Mouse (Mus musculus) forebrain, embryonic 13.5 days (tissue): ENCODE measurements around the gene Bag2. TPM values are rescaled to one million over a fixed set of nuclear protein-coding genes. Genes with fewer than 3 reads are reported as not detected.
"Not testable (repeated sequence)": the region's sequence is repeated elsewhere in the genome, so short reads cannot be mapped to it uniquely, and the experiment has no call there.

Experiments used
- ATAC-seq: fragments of 200-750 bp; cut with Nextera tagmentation; 2 replicates; pipeline ENCODE4 v1.8.0; 2017
- H3K27ac ChIP-seq: fragments of 300-500 bp; sonication (generic); 2 replicates; pipeline ENCODE4 v1.5.1; 2015; ENCODE audit warnings: inconsistent platforms, mild to moderate bottlenecking, moderate library complexity
- H3K27me3 ChIP-seq: fragments of 300-500 bp; sonication (generic); 2 replicates; pipeline ENCODE4 v1.6.1; 2015; ENCODE audit warnings: mild to moderate bottlenecking, inconsistent platforms
- H3K36me3 ChIP-seq: fragments of 300-500 bp; sonication (generic); 2 replicates; pipeline ENCODE4 v1.6.1; 2015; ENCODE audit warnings: mild to moderate bottlenecking, inconsistent platforms; ENCODE audit not compliant: poor library complexity, severe bottlenecking
- H3K4me1 ChIP-seq: fragments of 300-500 bp; sonication (generic); 2 replicates; pipeline ENCODE4 v1.6.1; 2015; ENCODE audit warnings: inconsistent platforms
- H3K4me2 ChIP-seq: fragments of 300-500 bp; sonication (generic); 2 replicates; pipeline ENCODE4 v1.6.1; 2015; ENCODE audit warnings: inconsistent platforms, mild to moderate bottlenecking, moderate library complexity
- H3K4me3 ChIP-seq: fragments of 300-500 bp; sonication (generic); 2 replicates; pipeline ENCODE4 v1.5.1; 2015; ENCODE audit warnings: mild to moderate bottlenecking, inconsistent platforms
- H3K9ac ChIP-seq: fragments of 300-500 bp; sonication (generic); 2 replicates; pipeline ENCODE4 v1.6.1; 2015; ENCODE audit warnings: mild to moderate bottlenecking, inconsistent platforms
- H3K9me3 ChIP-seq: fragments of 300-500 bp; sonication (generic); replicated peaks from 2 replicates; pipeline ENCODE4 v1.6.1; 2016; ENCODE audit warnings: inconsistent platforms
- WGBS: fragments of 180-500 bp; shearing (Covaris S2); methylation state at CpG from one replicate; pipeline ENCODE4 v1.1.7; 2015; 5-methylcytosine and 5-hydroxymethylcytosine counted together
- polyA plus RNA-seq: library from polyadenylated mRNA; unstranded; fragments of >200 nt; fragmentation: Nextera tagmentation; extraction: Ambion mirVana; gene quantifications from 2 replicates; pipeline ENCODE4 v1.2.1, GENCODE M21; 2015

The Bag2 gene
- polyA plus RNA-seq, 1 experiment from 2014 or later: 25.0 TPM

DNA sequence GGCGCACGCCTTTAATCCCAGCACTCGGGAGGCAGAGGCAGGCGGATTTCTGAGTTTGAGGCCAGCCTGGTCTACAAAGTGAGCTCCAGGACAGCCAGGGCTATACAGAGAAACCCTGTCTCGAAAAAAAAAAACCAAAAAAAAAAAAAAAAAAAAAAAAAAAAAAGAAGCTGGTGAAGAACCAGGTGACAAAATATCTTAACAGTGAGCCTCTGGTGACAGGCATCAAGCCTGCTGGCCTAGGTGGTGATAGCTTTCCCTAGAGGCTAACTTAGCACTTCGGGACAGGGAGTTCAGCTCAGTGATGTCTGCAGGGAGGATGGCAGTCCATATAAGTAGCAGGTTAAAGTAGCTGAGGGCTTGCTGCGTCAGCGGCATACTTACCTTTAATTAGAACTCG lies 12.8 kb downstream of the Bag2 start:
- H3K4me3 ChIP-seq, H3K9ac ChIP-seq, H3K4me2 ChIP-seq, H3K27me3 ChIP-seq, ATAC-seq, H3K9me3 ChIP-seq, H3K4me1 ChIP-seq, H3K27ac ChIP-seq: not testable (repeated sequence)
- peaks cover 32% of the 10 kb centered on the region; the same call in 1 of the 2 replicates for H3K36me3 ChIP-seq
- 96% methylated on average over 9 of the region's 9 CpGs for WGBS

DNA sequence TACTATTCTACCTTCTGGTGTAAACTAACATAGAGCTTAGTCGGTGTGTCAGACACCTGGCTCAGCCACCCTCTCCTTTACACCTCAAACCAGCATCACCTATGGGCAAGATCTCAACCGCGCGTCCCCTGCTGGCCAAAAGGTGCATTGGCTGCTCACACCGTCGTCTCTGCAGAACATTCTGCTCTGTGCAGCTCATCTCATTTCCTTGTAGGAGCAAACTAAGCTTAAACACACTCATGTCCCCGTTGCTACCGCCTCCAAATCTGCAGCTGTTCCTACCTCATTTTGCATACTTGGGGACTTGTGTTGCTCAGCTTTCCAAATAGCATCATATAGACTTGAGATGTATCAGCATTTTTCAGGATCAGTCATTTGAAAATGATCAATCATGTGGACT lies 14.7 kb downstream of the Bag2 start:
- Histone ChIP-seq H3K27me3 (no peaks in the 10 kb centered on the region), H3K36me3 (peaks cover 48% of the 10 kb centered on the region), H3K4me2 (no peak overlapping the region), H3K27ac (no peak overlapping the region), H3K4me1 (no peaks in the 10 kb centered on the region), H3K9me3 (no peaks in the 10 kb centered on the region), H3K9ac (no peak overlapping the region), H3K4me3 (no peak overlapping the region)
- 0 out of 2 replicates have a peak, but pooled peaks have one; percentile 25 for ATAC-seq
- WGBS: 16% methylated on average over 8 of the region's 8 CpGs

DNA sequence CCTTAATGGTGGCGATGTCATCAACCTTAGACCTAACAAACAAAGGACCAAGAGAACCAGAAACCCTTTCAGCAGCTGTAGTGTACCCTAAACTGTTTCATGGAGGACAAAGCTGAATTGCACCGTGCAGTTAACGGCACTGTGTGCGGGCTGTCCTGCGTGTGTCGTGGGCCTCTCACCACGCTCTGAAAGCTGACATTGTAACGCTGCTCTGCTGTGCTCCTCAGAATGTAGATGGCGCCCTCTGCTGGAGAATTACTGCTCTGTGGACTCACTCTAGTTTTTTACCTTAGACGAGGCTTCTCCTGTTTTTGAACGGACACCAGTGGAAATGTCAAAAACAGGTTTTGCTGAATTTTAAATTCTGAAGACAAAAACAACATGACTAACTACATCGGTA lies 18.3 kb downstream of the Bag2 start:
- no peak overlapping the region for H3K9ac ChIP-seq
- no peaks in the 10 kb centered on the region for H3K4me1 ChIP-seq
- peak; percentile 89 for ATAC-seq
- no peak overlapping the region for H3K4me2 ChIP-seq
- H3K27me3 ChIP-seq: no peaks in the 10 kb centered on the region
- WGBS: 26% methylated on average over 12 of the region's 12 CpGs
- no peak overlapping the region for H3K4me3 ChIP-seq
- H3K27ac ChIP-seq: no peak overlapping the region
- peaks cover 69% of the 10 kb centered on the region for H3K36me3 ChIP-seq
- H3K9me3 ChIP-seq: no peaks in the 10 kb centered on the region

DNA sequence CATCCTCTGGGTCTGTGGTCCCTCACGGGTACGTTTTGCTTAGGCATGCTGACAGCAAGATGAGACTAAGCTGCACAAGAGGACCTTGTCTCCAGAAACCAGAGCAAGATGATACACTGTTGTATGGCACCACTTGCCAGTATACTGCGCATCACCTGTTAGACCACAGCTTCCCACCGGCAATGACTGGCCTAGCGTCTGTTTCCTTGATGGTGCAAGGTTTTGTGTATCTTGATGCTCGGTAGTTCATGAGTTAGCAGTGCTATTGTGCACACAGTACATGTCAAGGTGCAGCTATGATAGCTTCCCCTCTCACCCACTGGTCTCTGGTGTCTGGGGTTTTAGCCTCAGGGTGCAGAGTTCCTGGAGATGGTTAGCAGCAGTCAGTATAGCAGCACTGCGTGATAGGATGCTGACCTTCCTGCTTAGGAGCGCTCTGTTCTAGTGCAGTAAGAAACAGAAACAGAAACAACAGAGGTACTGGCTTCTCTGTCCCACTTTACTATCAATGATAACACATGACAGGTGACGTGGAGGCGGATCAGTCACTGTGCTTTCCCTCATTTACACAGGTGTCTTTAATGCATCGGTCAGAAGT lies 18.8 kb downstream of the Bag2 start:
- 89% methylated on average over 11 of the region's 11 CpGs for WGBS
- Histone ChIP-seq H3K9me3 (no peaks in the 10 kb centered on the region), H3K27me3 (no peaks in the 10 kb centered on the region), H3K9ac (no peak overlapping the region), H3K4me2 (no peak overlapping the region), H3K4me3 (no peak overlapping the region), H3K27ac (no peak overlapping the region), H3K4me1 (no peaks in the 10 kb centered on the region), H3K36me3 (peaks cover 74% of the 10 kb centered on the region)
- peak; percentile 37; the same call in 1 of the 2 replicates for ATAC-seq

DNA sequence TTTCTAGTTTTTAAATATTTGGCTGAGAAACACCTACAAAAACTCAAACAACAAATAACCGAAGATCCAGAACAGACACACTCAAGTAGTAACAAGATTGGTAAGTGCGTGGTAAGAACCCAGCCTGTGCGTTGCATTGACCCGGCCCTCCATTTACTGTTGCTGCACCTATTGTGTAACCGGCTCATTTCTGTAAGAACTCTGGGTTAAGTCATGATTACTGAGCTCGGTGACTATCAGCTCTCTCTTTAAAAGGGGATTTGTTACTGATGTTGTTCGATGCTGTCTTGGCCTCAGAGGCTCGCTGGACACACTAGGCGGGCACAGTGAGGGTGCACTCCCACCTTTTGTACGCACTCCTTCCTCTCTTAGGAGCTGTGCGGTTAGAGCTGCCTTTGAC lies 19.3 kb downstream of the Bag2 start:
- WGBS: 89% methylated on average over 11 of the region's 11 CpGs

DNA sequence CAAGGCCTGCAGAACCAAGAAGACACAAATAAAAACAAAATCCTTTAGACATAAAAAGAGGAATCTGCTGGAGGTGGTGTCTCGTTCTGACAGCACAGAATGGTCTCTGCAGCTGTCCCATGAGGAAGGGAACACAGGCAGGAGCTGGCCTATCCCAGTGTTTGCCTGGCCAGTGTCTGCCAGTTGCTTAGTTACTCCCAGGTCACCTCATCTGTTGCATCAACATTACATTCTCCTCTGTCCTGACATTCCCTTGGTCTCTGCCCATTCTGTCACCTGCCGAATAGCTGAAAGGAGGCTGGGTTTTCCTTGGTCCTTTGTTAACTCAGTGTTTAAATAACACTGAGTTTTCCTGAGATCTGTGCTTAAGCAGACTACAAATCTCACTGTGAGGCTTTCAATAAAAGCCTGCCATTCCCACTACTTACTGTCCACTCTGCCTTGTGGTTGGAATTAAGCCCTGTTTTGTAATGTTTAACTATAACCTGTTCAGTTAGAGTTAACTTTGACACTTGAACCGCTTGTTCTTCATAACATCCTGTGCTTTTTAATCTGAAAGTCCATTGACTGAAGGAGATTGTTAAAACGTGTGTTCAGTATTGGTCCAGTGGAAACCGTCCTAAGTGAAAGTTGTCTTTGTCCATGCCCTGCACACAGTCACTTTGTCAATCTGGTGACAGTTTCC lies 23.5 kb downstream of the Bag2 start:
- no peak overlapping the region for H3K9ac ChIP-seq
- H3K36me3 ChIP-seq: peaks cover 92% of the 10 kb centered on the region
- H3K4me1 ChIP-seq: no peaks in the 10 kb centered on the region
- no peak overlapping the region for H3K4me2 ChIP-seq
- WGBS: 82% methylated on average over 5 of the region's 5 CpGs
- no peak overlapping the region for H3K4me3 ChIP-seq
- no peak overlapping the region for H3K27ac ChIP-seq
- no peaks in the 10 kb centered on the region for H3K27me3 ChIP-seq
- no peaks in the 10 kb centered on the region for H3K9me3 ChIP-seq
- no peak for ATAC-seq

More for the DNA sequence above, 19.3 kb downstream of the Bag2 start:
- H3K4me3 ChIP-seq: no peak overlapping the region
- H3K4me1 ChIP-seq: no peaks in the 10 kb centered on the region
- peaks cover 78% of the 10 kb centered on the region for H3K36me3 ChIP-seq
- no peak overlapping the region for H3K4me2 ChIP-seq
- ATAC-seq: no peak
- no peaks in the 10 kb centered on the region for H3K27me3 ChIP-seq
- no peaks in the 10 kb centered on the region for H3K9me3 ChIP-seq
- no peak overlapping the region for H3K27ac ChIP-seq
- no peak overlapping the region for H3K9ac ChIP-seq

DNA sequence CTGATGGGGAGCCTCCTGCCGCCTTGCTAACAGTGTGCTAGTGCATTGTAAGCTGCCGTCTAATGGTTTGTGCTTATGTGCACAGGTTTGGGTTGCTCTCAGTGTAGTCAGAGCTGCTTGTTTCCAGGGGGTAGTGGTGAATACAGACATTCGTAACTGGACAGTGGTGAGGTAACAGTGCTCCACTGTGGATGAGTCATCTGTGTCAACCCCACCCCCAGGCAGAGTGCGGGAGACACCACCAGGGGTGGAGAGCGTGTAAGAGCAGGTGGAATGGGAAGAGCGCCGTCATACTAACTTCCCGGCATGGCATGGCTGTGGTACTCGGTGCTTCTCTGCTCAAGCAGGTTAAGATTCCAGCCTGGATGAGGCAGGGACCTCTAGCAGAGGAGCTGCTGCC lies 24.6 kb downstream of the Bag2 start:
- H3K9ac ChIP-seq: no peak overlapping the region
- no peak overlapping the region for H3K4me3 ChIP-seq
- no peak overlapping the region for H3K27ac ChIP-seq
- no peaks in the 10 kb centered on the region for H3K27me3 ChIP-seq
- H3K4me1 ChIP-seq: no peaks in the 10 kb centered on the region
- H3K9me3 ChIP-seq: no peaks in the 10 kb centered on the region
- H3K36me3 ChIP-seq: peaks cover 93% of the 10 kb centered on the region
- no peak for ATAC-seq
- H3K4me2 ChIP-seq: no peak overlapping the region
- 88% methylated on average over 9 of the region's 9 CpGs for WGBS

DNA sequence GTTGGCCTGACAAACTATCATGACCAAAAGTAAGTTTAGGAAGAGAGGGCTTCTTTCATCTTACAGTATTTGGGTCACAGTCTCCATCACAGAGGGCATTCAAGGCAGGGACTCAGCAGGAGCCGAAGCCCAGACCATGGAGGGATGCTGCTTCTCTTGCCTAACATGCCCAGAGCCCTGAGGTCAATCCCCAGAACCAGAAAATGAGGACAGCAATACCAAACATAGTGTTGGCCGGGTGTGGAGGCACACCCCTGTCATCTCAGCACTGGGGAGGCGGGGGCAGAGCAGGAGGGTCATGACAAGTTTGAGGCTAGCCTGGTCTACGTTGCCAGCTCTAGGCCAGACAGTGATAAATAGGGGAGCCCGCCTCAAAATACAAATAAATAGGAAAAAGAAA lies 32.5 kb downstream of the Bag2 start:
- Histone ChIP-seq H3K4me1 (peaks cover 10% of the 10 kb centered on the region), H3K4me2 (no peak overlapping the region), H3K27ac (no peak overlapping the region), H3K4me3 (no peak overlapping the region), H3K36me3 (peaks cover 72% of the 10 kb centered on the region), H3K9me3 (no peaks in the 10 kb centered on the region), H3K27me3 (no peaks in the 10 kb centered on the region), H3K9ac (no peak overlapping the region)
- ATAC-seq: no peak
- 93% methylated on average over 5 of the region's 5 CpGs for WGBS

DNA sequence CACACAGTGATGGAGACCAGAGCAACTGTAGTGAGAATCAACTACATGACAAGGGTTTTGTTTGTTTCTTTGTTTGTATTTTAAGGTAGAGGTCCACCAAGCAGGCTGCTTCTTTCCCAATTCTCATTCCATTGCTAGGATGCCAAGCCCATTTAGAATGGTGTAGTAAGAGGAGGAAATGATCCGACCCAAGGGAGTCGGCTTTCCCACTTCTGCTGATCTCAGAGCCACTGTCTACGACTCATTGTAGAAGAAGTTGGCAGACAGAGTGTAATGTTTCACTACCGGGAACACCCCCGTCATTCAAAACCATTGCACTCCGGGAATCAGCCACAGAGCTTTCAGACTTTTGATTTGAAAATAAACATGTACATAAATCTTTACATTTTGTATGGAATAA lies 33.1 kb downstream of the Bag2 start:
- ATAC-seq: no peak
- no peak overlapping the region for H3K4me2 ChIP-seq
- no peak overlapping the region for H3K4me3 ChIP-seq
- peaks cover 10% of the 10 kb centered on the region for H3K4me1 ChIP-seq
- H3K9me3 ChIP-seq: no peaks in the 10 kb centered on the region
- peaks cover 69% of the 10 kb centered on the region for H3K36me3 ChIP-seq
- WGBS: 91% methylated on average over 6 of the region's 6 CpGs
- no peaks in the 10 kb centered on the region for H3K27me3 ChIP-seq
- H3K27ac ChIP-seq: no peak overlapping the region
- no peak overlapping the region for H3K9ac ChIP-seq

DNA sequence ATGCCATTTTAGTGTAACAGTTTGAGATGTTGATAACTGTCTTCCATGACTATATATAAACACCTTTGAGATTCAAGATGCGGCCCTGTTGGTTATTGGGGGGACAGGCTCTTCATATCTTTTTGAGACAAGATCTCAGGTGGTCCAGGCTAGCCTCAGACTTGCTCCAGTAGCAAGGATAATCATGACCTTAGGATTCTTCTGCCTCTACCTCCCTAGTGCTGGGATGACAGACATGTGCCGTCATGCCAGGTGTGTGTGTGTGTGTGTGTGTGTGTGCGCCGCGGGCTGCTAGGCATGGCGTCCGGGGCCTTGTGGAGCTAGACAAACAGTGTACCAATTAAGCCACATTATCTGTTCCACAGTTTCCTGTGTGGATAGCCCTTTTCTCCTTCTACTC lies 36.6 kb downstream of the Bag2 start:
- Histone ChIP-seq H3K4me3 (peak overlapping the region; percentile 72), H3K9ac (peak overlapping the region; percentile 57), H3K4me1 (peaks cover 10% of the 10 kb centered on the region), H3K9me3 (no peaks in the 10 kb centered on the region), H3K27me3 (no peaks in the 10 kb centered on the region), H3K27ac (no peak overlapping the region), H3K36me3 (peaks cover 38% of the 10 kb centered on the region), H3K4me2 (peak overlapping the region; percentile 59)
- no peak for ATAC-seq
- 68% methylated on average over 7 of the region's 7 CpGs for WGBS

DNA sequence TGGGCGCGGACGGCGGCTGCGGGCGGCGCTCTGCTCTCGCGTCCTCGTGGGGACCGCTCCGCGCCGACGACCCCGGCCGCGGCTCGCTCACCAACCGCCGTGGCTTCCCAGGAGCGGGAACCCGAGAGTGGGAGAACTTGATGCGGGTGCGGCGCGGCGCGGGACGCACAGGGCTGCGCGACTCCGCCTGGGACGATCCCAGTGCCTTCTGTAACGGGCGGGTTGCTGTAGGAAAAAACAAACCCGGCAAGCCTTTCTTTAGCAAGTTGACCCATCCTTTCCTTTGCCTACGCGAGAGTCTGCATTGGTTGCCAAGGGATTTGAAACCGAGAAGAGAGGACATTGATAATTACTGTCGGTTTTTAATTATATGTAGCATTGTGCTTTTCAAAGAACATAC lies 37.4 kb downstream of the Bag2 start:
- WGBS: under 1% methylated on average over 37 of the region's 41 CpGs
- Histone ChIP-seq H3K9me3 (no peaks in the 10 kb centered on the region), H3K4me3 (peak overlapping the region; percentile 72), H3K4me1 (peaks cover 10% of the 10 kb centered on the region), H3K36me3 (peaks cover 30% of the 10 kb centered on the region), H3K9ac (peak overlapping the region; percentile 91), H3K4me2 (peak overlapping the region; percentile 59), H3K27ac (peak overlapping the region; percentile 94), H3K27me3 (no peaks in the 10 kb centered on the region)
- ATAC-seq: peak; percentile 81

DNA sequence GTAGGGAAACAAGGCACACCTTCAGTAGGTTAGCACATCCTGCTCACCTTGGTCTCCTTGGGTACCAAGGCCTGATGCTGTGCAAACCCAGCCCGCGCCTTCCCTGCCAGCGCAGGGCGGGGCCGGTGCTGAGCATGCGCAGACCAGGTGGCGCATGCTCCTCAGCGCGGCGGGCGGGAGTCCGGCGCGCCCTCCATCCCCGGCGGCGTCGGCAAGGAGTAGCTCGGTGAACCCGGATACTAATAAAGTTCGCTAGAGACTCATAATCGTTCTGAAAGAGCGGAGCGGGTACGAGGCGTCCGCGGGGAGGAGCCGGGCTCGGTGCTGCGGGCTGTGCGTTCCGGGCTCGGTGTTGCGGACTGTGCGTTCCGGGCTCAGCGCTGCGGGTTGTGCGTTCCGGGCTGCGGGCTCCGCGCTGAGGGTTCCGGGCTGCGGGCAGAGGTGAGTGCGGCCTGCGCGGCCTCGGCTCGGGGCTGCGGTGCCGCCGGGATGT lies 37.8 kb downstream of the Bag2 start, which contains the start of gene Rab23:
Gene Rab23, plus strand, starts transcription at position 155 of the 493 bp plus-strand sequence.
- H3K36me3 ChIP-seq: peaks cover 26% of the 10 kb centered on the region
- no peaks in the 10 kb centered on the region for H3K27me3 ChIP-seq
- H3K4me2 ChIP-seq: peak within 1 kb of the TSS; percentile 59
- peak within 1 kb of the TSS; percentile 94 for H3K27ac ChIP-seq
- peak within 1 kb of the TSS; percentile 72 for H3K4me3 ChIP-seq
- under 1% methylated on average over 54 of the region's 54 CpGs for WGBS
- peak within 1 kb of the TSS; percentile 91 for H3K9ac ChIP-seq
- H3K4me1 ChIP-seq: peaks cover 13% of the 10 kb centered on the region
- ATAC-seq: peak; percentile 98
- H3K9me3 ChIP-seq: no peaks in the 10 kb centered on the region
